Mouse (Mus musculus) lung, embryonic 16.5 days (tissue): Measurements from ENCODE around the gene Gm21760. TPM values are rescaled to one million over a fixed set of nuclear protein-coding genes. Genes with fewer than 3 reads are reported as not detected.
"Not testable (repeated sequence)": the region's sequence is repeated elsewhere in the genome, so short reads cannot be mapped to it uniquely, and the experiment has no call there.

Experiments used
- ATAC-seq: fragments of 200-750 bp; cut with Nextera tagmentation; 2 replicates; pipeline ENCODE4 v1.8.0; 2017; ENCODE audit warnings: low read depth, mild to moderate bottlenecking, moderate library complexity
- H3K27ac ChIP-seq: fragments of 300-500 bp; sonication (generic); 2 replicates; pipeline ENCODE4 v1.5.1; 2014; ENCODE audit warnings: mild to moderate bottlenecking, control low read depth, low read length
- H3K27me3 ChIP-seq: fragments of 300-500 bp; sonication (generic); 2 replicates; pipeline ENCODE4 v1.6.1; 2014; ENCODE audit warnings: low read depth, low read length, mixed read lengths; ENCODE audit not compliant: control insufficient read depth, insufficient read depth
- H3K36me3 ChIP-seq: fragments of 300-500 bp; sonication (generic); 2 replicates; pipeline ENCODE4 v1.6.1; 2014; ENCODE audit warnings: low read length; ENCODE audit not compliant: control insufficient read depth, insufficient read depth
- H3K4me1 ChIP-seq: fragments of 300-500 bp; sonication (generic); replicated peaks from 2 replicates; pipeline ENCODE4 v1.6.1; 2014; ENCODE audit warnings: low read length, mixed read lengths; ENCODE audit not compliant: control insufficient read depth, insufficient read depth
- H3K4me2 ChIP-seq: fragments of 300-500 bp; sonication (generic); 2 replicates; pipeline ENCODE4 v1.6.1; 2014; ENCODE audit warnings: low read depth, low read length, control low read depth
- H3K4me3 ChIP-seq: fragments of 300-500 bp; sonication (generic); 2 replicates; pipeline ENCODE4 v1.5.1; 2014; ENCODE audit warnings: mild to moderate bottlenecking, low read length, control low read depth
- H3K9ac ChIP-seq: fragments of 300-500 bp; sonication (generic); 2 replicates; pipeline ENCODE4 v1.6.1; 2014; ENCODE audit warnings: low read length, control low read depth
- H3K9me3 ChIP-seq: fragments of 300-500 bp; sonication (generic); 2 replicates; pipeline ENCODE4 v1.6.1; 2016; ENCODE audit warnings: low read length; ENCODE audit not compliant: control insufficient read depth
- WGBS: fragments of 180-500 bp; shearing (Covaris S2); extraction: QIAGEN DNeasy Blood & Tissue Kit; methylation state at CpG from one replicate; pipeline ENCODE4 v1.1.7; 2014; 5-methylcytosine and 5-hydroxymethylcytosine counted together
- polyA plus RNA-seq: library from polyadenylated mRNA; unstranded; fragments of >200 nt; fragmentation: Nextera tagmentation; extraction: Ambion mirVana; gene quantifications from 2 replicates; pipeline ENCODE4 v1.2.1, GENCODE M21; 2015

Gene Gm21760
- not detected in 2 replicates for polyA plus RNA-seq

- not testable (repeated sequence) for H3K27me3 ChIP-seq, H3K9ac ChIP-seq, H3K4me1 ChIP-seq, H3K9me3 ChIP-seq, H3K4me2 ChIP-seq, H3K4me3 ChIP-seq, H3K27ac ChIP-seq, ATAC-seq, H3K36me3 ChIP-seq
- no CpG with 5 or more reads among the region's 6 CpGs for WGBS
Measured at GRCm38 (mm10) chrY:80133479-80133878, at the start of gene Gm21760. Gene Gm21760, plus strand, starts transcription at chrY:80133779.
